Mouse (Mus musculus): ENCODE results near the gene Aqp7. TPM values are rescaled to one million over a fixed set of nuclear protein-coding genes. Genes with fewer than 3 reads are reported as not detected.

The Aqp7 gene
- polyA plus RNA-seq, 1 experiment, result 0.70 TPM

DNA sequence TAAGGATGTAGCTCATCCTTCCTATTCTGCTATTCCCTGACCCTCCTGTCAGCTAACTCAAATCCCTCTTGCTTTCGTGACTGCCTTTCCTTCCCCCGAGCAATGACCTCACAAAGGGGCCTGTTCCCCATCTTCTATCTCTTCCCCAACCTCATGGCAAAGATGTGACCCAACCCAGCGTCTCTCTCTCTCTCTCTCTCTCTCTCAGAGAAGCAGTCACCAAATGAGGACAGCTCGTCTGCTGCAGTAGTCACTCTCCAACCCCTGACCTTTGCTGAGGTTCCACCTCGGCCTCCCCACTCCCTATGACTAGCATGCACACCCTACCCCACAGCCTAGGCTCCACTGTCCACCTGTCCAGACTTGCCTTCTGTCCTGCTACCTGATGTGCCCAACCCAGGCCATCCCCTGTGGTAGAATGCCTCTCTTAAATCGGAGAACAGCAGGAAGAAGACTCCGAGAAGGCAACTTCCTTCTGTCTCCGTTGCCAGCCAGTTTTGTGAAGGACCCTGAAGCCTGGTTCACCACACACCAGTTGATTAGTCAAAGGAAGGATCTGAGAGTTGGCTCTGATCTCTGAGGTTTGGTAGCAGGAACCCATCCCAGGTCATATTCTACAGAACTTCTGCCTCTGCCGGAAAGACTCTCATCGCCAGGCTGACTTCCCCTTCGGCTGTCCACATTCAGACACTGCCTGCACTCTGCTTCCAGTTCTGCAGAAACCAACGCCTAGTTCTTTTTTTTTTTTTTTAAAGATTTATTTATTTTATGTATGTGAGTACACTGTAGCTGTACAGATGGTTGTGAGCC, 25.3 kb upstream of the Aqp7 start:
- Histone ChIP-seq H3K4me3 (replicated peaks; ENCODE audit: control insufficient read depth, low read depth, low read length) (no peak overlapping the region), H3K27ac (ENCODE audit: control insufficient read depth, insufficient read depth, low read depth, low read length, poor library complexity) (0 out of 2 replicates have a peak overlapping the region, but pooled peaks have one; percentile 5), H3K4me1 (ENCODE audit: control insufficient read depth, insufficient read depth, low read length) (no peaks in the 10 kb centered on the region)
- 16% methylated on average over 12 of the region's 12 CpGs for WGBS
- TF ChIP-seq CTCF (IDR thresholded peaks at IDR 0.05; ENCODE audit: control insufficient read depth, insufficient read depth, low read length) (no peak), POLR2A (IDR thresholded peaks at IDR 0.05; ENCODE audit: borderline replicate concordance, control insufficient read depth, low read depth, low read length) (no peak)

DNA sequence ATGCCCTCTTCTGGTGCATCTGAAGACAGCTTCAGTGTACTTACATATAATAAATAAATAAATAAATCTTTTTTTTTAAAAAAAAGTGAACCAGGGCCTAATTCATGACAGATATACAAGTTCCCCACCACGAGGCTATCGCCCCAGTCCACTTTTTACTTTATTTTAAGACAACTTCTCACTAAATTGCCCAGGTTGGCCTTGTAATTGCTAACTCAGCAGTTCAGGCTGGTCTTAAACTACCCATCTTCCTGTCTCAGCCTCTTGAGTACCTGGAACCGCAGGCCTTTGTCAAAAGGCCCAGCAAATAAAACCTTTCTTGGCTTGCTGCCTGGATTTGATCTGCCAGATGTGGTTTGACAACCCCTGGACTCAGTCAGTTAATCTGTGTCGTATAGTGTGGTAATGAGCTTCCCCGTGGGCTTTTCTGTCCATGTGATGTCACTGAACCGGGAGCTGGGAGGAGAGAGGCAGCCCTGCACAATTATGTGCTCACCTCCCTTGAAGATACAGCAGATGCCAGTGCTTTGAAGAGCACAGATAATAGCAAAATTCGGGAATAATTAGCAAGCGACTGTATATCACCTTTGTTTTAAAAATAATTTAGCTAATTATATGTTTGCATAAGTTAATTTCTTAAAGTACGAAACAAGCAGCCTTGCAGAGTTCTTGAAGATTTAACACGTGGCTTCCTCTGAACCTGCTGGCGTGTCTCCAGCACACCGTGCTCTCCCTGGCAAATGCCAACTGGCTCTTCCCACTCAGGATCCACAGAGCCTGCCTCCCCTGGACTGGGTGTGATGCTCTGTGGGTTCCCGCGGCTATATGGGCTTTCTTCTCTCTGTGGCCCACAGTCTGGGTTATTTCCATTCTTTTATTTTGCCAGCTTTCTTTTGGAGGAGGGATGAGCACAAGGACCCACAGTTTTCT, 23.8 kb upstream of the Aqp7 start:
- H3K4me3 ChIP-seq (replicated peaks; ENCODE audit: control insufficient read depth, low read depth, low read length), result no peak overlapping the region
- TF ChIP-seq POLR2A (IDR thresholded peaks at IDR 0.05; ENCODE audit: borderline replicate concordance, control insufficient read depth, low read depth, low read length), result no peak
- TF ChIP-seq CTCF (IDR thresholded peaks at IDR 0.05; ENCODE audit: control insufficient read depth, insufficient read depth, low read length), result no peak
- no peaks in the 10 kb centered on the region for H3K4me1 ChIP-seq (ENCODE audit: control insufficient read depth, insufficient read depth, low read length)
- WGBS, result 74% methylated on average over 14 of the region's 14 CpGs
- no peak overlapping the region for H3K27ac ChIP-seq (ENCODE audit: control insufficient read depth, insufficient read depth, low read depth, low read length, poor library complexity)

DNA sequence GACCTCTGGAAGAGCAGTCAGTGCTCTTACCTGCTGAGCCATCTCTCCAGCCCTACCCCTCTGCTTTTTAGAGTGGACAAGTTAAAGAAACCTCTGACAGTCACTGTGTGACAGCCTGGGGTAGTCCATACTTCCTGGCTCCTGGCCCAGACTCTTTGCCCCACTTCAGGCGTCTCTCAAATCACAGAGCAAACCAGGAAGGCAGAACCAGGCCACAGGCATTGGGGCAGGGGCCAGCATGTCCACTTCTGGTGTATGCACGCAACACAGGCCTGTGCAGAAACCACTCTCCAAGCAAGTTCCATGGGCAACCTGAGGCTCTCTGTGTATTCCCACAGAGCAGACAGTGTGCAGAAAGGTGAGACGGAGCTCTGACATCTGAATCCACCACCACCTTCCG, 17.3 kb upstream of the Aqp7 start:
- H3K4me3 ChIP-seq (replicated peaks; ENCODE audit: control insufficient read depth, low read depth, low read length), result no peak overlapping the region
- TF ChIP-seq CTCF (IDR thresholded peaks at IDR 0.05; ENCODE audit: control insufficient read depth, insufficient read depth, low read length) (no peak), POLR2A (IDR thresholded peaks at IDR 0.05; ENCODE audit: borderline replicate concordance, control insufficient read depth, low read depth, low read length) (no peak)
- H3K4me1 ChIP-seq (ENCODE audit: control insufficient read depth, insufficient read depth, low read length), result no peaks in the 10 kb centered on the region
- WGBS, result 79% methylated on average over 4 of the region's 4 CpGs
- H3K27ac ChIP-seq (ENCODE audit: control insufficient read depth, insufficient read depth, low read depth, low read length, poor library complexity), result no peak overlapping the region

DNA sequence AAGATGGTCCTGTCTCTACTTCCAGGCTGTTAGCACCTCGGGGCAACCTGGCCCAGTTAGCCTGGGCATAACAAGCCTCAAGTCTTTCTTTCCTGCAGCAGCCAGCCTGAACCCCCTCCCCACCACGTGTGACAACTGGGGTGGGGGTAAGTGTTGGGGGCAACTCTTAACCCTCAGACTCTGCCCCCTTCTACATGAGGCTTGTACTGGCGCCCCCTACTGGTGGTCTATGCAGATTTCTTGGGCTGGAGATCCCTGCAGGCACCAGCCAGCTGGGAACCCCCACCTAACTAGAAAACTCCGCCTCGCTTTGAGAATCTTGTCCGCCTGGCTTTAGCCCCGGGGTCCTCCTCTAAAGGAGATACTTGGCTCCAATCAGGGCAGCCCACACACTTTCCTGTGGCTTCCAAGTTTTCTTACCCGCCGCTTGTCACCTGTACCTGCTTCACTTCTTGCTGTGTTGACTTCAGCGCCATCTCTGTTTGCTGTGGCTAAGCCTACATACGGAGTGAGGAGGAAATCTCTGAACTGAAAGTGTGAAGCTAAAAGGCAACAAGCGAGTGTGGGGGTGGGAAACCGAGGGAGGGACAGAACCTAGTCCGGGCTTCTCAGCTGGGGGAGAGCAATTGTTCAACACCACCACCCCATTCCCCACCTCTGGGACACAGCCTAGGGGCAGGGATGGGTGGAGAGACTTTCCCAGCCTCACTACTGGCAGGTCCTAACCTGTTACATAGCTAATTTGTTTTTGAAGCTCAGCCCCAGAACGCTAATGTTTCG, 16.1 kb upstream of the Aqp7 start:
- 25% methylated on average over 16 of the region's 16 CpGs for WGBS
- no peaks in the 10 kb centered on the region for H3K4me1 ChIP-seq (ENCODE audit: control insufficient read depth, insufficient read depth, low read length)
- H3K27ac ChIP-seq (ENCODE audit: control insufficient read depth, insufficient read depth, low read depth, low read length, poor library complexity), result no peak overlapping the region
- H3K4me3 ChIP-seq (replicated peaks; ENCODE audit: control insufficient read depth, low read depth, low read length), result no peak overlapping the region
- TF ChIP-seq POLR2A (IDR thresholded peaks at IDR 0.05; ENCODE audit: borderline replicate concordance, control insufficient read depth, low read depth, low read length) (no peak), CTCF (IDR thresholded peaks at IDR 0.05; ENCODE audit: control insufficient read depth, insufficient read depth, low read length) (peak; percentile 47; the same call in 1 of the 2 replicates)

DNA sequence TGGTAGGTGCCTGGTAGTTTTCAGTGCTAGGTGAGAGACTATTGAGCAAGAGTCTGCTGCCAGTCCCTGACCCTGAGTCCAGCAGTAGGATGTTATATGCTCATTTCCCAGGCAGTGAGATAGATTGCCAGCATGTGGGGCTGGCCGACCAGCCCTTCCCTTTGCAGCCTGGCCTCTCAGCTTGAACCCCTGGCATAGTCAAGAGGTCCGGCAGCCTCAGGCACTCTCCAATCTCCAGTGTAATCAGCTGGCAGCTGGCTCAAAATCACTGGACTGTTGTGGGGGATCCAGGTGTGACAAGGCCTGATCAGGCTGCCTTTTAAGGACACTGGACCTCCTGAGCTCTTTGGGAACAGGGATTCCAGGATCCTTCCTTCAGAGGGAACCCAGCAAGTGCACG, 15.4 kb upstream of the Aqp7 start:
- 74% methylated on average over 3 of the region's 3 CpGs for WGBS
- TF ChIP-seq POLR2A (IDR thresholded peaks at IDR 0.05; ENCODE audit: borderline replicate concordance, control insufficient read depth, low read depth, low read length), result no peak
- TF ChIP-seq CTCF (IDR thresholded peaks at IDR 0.05; ENCODE audit: control insufficient read depth, insufficient read depth, low read length), result no peak

DNA sequence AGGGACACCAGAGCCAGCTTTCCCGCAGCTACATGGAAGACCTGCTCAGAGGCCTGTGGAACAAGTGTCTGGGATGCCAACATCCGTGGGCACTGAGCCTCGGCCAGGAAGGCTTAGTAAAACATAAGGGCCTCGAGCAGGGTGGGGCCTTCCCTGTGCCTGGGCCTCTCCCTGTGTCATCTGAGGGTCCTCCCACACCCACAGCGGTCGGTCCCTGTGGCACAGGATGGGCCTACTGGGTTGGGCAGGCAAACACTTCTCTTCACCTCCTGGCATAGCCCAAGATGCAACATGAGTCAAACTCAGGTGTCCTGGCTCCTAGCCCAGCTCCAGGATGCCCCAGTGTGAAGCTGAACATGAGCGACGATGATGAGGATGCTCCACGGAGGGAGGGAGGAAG, 9.4 kb upstream of the Aqp7 start:
- no peak overlapping the region for H3K27ac ChIP-seq (ENCODE audit: control insufficient read depth, insufficient read depth, low read depth, low read length, poor library complexity)
- no peaks in the 10 kb centered on the region for H3K4me1 ChIP-seq (ENCODE audit: control insufficient read depth, insufficient read depth, low read length)
- H3K4me3 ChIP-seq (replicated peaks; ENCODE audit: control insufficient read depth, low read depth, low read length), result no peak overlapping the region
- 79% methylated on average over 8 of the region's 9 CpGs for WGBS
- no peak for TF ChIP-seq CTCF (IDR thresholded peaks at IDR 0.05; ENCODE audit: control insufficient read depth, insufficient read depth, low read length)
- no peak for TF ChIP-seq POLR2A (IDR thresholded peaks at IDR 0.05; ENCODE audit: borderline replicate concordance, control insufficient read depth, low read depth, low read length)

More for the DNA sequence above, 15.4 kb upstream of the Aqp7 start:
- H3K27ac ChIP-seq (ENCODE audit: control insufficient read depth, insufficient read depth, low read depth, low read length, poor library complexity), result no peak overlapping the region
- no peak overlapping the region for H3K4me3 ChIP-seq (replicated peaks; ENCODE audit: control insufficient read depth, low read depth, low read length)
- H3K4me1 ChIP-seq (ENCODE audit: control insufficient read depth, insufficient read depth, low read length), result no peaks in the 10 kb centered on the region

DNA sequence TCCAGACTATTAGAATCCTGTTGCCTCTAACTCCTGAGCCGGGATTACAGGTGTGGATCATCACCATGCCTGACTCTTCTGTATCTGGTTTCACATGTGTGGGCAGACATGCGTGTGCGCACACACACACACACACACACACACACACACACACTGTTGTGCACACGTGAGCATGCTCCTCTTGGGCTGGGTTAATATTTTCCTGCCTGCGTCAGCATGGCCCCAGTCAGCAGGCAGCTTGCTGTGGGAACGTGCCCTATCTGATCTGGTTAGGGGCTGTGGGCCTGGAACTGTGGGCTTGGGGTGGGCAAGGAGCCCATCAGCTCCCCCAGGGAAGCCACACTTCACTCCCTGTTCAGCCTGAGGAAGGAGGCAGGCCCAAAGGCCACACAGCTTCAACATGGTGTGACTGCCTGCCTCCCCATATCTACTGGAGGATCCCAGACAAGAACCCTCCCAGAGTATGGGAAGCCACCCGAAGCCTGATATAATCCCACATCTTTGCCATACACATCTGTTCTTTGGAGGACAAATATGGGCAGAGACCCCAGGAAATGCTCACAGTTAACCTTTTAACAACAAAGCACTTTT, 8.9 kb upstream of the Aqp7 start:
- Histone ChIP-seq H3K4me1 (ENCODE audit: control insufficient read depth, insufficient read depth, low read length) (no peaks in the 10 kb centered on the region), H3K27ac (ENCODE audit: control insufficient read depth, insufficient read depth, low read depth, low read length, poor library complexity) (no peak overlapping the region), H3K4me3 (replicated peaks; ENCODE audit: control insufficient read depth, low read depth, low read length) (no peak overlapping the region)
- 83% methylated on average over 7 of the region's 7 CpGs for WGBS
- TF ChIP-seq CTCF (IDR thresholded peaks at IDR 0.05; ENCODE audit: control insufficient read depth, insufficient read depth, low read length) (no peak), POLR2A (IDR thresholded peaks at IDR 0.05; ENCODE audit: borderline replicate concordance, control insufficient read depth, low read depth, low read length) (no peak)

All from bone marrow, adult 2 months (tissue).